Comparison of ENCODE assay signal across 8 mouse cellular contexts in the genomic region with DNA sequence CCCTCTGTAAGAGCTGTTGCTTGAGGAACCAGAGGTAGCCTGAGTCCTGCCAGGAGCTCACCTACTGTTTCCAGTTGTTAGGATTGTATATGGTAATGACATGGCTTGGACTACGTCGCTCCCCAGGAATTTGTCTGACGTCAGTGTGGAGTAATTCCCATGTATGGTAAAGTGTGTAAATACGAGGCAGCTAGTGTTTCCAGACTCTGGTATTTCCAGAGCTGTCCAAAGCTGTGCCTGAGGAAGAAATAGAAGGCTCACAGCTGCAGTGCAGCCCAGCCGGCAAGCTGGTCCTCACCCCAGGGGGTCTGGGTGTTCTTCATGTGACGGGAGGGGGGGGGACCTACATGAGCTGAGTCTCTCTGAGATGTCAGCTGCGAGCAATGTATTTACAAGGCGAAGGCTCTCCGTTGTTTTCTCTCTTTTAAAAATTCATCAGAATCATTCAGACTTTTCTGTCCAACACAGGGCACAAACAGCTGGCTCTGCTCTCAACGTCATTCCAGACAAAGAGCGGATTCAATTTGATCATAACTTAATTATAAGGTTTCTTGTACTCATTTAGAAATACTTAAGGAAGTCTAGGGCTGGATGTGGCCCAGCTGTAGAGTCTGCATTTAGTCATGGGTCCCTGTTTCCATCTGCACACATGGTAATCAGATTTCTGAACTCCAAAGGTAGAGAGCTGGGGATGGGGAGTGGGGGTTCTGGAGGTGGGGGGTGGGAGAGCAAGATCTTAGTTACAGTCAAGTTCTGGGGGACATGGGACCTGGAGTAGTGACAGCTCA. TPM values are rescaled to one million over a fixed set of nuclear protein-coding genes. Genes with fewer than 3 reads are reported as not detected.
DNase-seq lines count a peak whose midpoint lies in the region; ATAC-seq and TF ChIP-seq lines count a peak whose summit lies in the region.

No protein-coding gene starts in this region.

- no peak for DNase-seq in spleen, adult 2 months (ENCODE audit: low read depth in 1 of 2, low spot score in 2 of 2)
- DNase-seq in spleen, postnatal 14 days (ENCODE audit: low spot score in 2 of 2) = no peak
- no peak for DNase-seq in liver, embryonic 13.5 days
- DNase-seq in gastrocnemius, postnatal 36 days = no peak
- DNase-seq in spleen, adult 12 weeks (ENCODE audit: low spot score) = no peak

- peaks cover 10% of the 10 kb centered on the region; the same call in 1 of the 2 replicates for H3K4me1 ChIP-seq in spleen, adult 2 months (ENCODE audit: control insufficient read depth, insufficient read depth, insufficient read length)
- H3K4me1 ChIP-seq in heart, embryonic 15.5 days (replicated peaks) = peaks cover 79% of the 10 kb centered on the region
- H3K4me1 ChIP-seq in liver, embryonic 13.5 days (replicated peaks) = peaks cover 88% of the 10 kb centered on the region
- peaks cover 63% of the 10 kb centered on the region for H3K4me1 ChIP-seq in stomach, embryonic 16.5 days (ENCODE audit: control insufficient read depth, insufficient read depth, low read length)

- H3K9me3 ChIP-seq in heart, embryonic 15.5 days (replicated peaks) = no peaks in the 10 kb centered on the region
- no peaks in the 10 kb centered on the region for H3K9me3 ChIP-seq in liver, embryonic 13.5 days (replicated peaks)
- no peaks in the 10 kb centered on the region for H3K9me3 ChIP-seq in stomach, embryonic 16.5 days (replicated peaks; ENCODE audit: control insufficient read depth, low read length)

- peak overlapping the region; percentile 32 for H3K9ac ChIP-seq in heart, embryonic 15.5 days
- peak overlapping the region; percentile 33; the same call in 1 of the 2 replicates for H3K9ac ChIP-seq in liver, embryonic 13.5 days
- peak overlapping the region; percentile 92 for H3K9ac ChIP-seq in stomach, embryonic 16.5 days (ENCODE audit: low read length)

- H3K36me3 ChIP-seq in spleen, adult 2 months (ENCODE audit: control insufficient read depth, insufficient read depth, low read length) = no peaks in the 10 kb centered on the region
- no peaks in the 10 kb centered on the region for H3K36me3 ChIP-seq in heart, embryonic 15.5 days
- H3K36me3 ChIP-seq in liver, embryonic 13.5 days = no peaks in the 10 kb centered on the region
- no peaks in the 10 kb centered on the region for H3K36me3 ChIP-seq in stomach, embryonic 16.5 days (ENCODE audit: control insufficient read depth, insufficient read depth, low read length)

- H3K4me3 ChIP-seq in spleen, adult 2 months (ENCODE audit: extremely low read depth, insufficient read depth, insufficient read length) = no peak overlapping the region
- peak overlapping the region; percentile 70 for H3K4me3 ChIP-seq in heart, embryonic 15.5 days
- H3K4me3 ChIP-seq in liver, embryonic 13.5 days (replicated peaks) = no peak overlapping the region
- H3K4me3 ChIP-seq in stomach, embryonic 16.5 days (replicated peaks; ENCODE audit: low read length) = peak overlapping the region; percentile 75

- peak; percentile 65 for ATAC-seq in heart, embryonic 15.5 days (replicated peaks; ENCODE audit: insufficient number of reproducible peaks, insufficient read depth, low FRiP score, low read depth)
- ATAC-seq in liver, embryonic 13.5 days (ENCODE audit: low read depth) = no peak
- ATAC-seq in stomach, embryonic 16.5 days (ENCODE audit: insufficient read depth, low FRiP score) = peak; percentile 79
- ATAC-seq in activated CD4-positive, CD25-positive, alpha-beta regulatory T cell, adult 4 months = no peak

- 88% methylated on average over 11 of the region's 11 CpGs for WGBS in spleen, adult 2 months
- 21% methylated on average over 11 of the region's 11 CpGs for WGBS in heart, embryonic 15.5 days
- 61% methylated on average over 11 of the region's 11 CpGs for WGBS in liver, embryonic 13.5 days (ENCODE audit: insufficient replicate concordance)
- WGBS in stomach, embryonic 16.5 days = 14% methylated on average over 11 of the region's 11 CpGs

- intact Hi-C loops in gastrocnemius, postnatal 36 days (cut with DNase I) = no loop called here

- H3K4me2 ChIP-seq in heart, embryonic 15.5 days = peak overlapping the region; percentile 78
- H3K4me2 ChIP-seq in liver, embryonic 13.5 days = peak overlapping the region; percentile 14; the same call in 1 of the 2 replicates
- H3K4me2 ChIP-seq in stomach, embryonic 16.5 days (ENCODE audit: low read depth, low read length) = peak overlapping the region; percentile 81

- H3K27me3 ChIP-seq in spleen, adult 2 months (ENCODE audit: control insufficient read depth, insufficient read depth, low read length) = no peaks in the 10 kb centered on the region
- no peaks in the 10 kb centered on the region for H3K27me3 ChIP-seq in heart, embryonic 15.5 days
- no peaks in the 10 kb centered on the region for H3K27me3 ChIP-seq in liver, embryonic 13.5 days
- no peaks in the 10 kb centered on the region for H3K27me3 ChIP-seq in stomach, embryonic 16.5 days (ENCODE audit: control insufficient read depth, insufficient read depth, low read length)

- H3K27ac ChIP-seq in spleen, adult 2 months (ENCODE audit: insufficient read depth, low read length) = peak overlapping the region; percentile 22
- peak overlapping the region; percentile 93 for H3K27ac ChIP-seq in heart, embryonic 15.5 days
- H3K27ac ChIP-seq in liver, embryonic 13.5 days = no peak overlapping the region; the same call in 1 of the 2 replicates
- peak overlapping the region; percentile 96 for H3K27ac ChIP-seq in stomach, embryonic 16.5 days (ENCODE audit: low read length)

- no peak for TF ChIP-seq CTCF in spleen, adult 2 months (IDR thresholded peaks at IDR 0.05; ENCODE audit: extremely low read depth, insufficient read depth, insufficient read length, insufficient replicate concordance)

- TF ChIP-seq POLR2A in spleen, adult 2 months (IDR thresholded peaks at IDR 0.05; ENCODE audit: low read depth, low read length) = no peak

RNA-seq across cellular contexts. Expression of a gene that starts 12.2 kb away (rescaled TPM):
- polyA plus RNA-seq in spleen, adult 2 months (2012; rRNA removed) = 174 and 192 TPM in 2 replicates
- polyA plus RNA-seq in heart, embryonic 15.5 days (2015; fragmentation: Nextera tagmentation; extraction: Ambion mirVana) = 149 and 169 TPM in 2 replicates
- 33.8 and 36.8 TPM in 2 replicates for polyA plus RNA-seq in liver, embryonic 13.5 days (2015; fragmentation: Nextera tagmentation; extraction: Ambion mirVana)
- 229 and 245 TPM in 2 replicates for polyA plus RNA-seq in stomach, embryonic 16.5 days (2015; fragmentation: Nextera tagmentation; extraction: Ambion mirVana)
- 10 to 100 TPM; 18.1 to 22.8 TPM for total RNA-seq in gastrocnemius, postnatal 36 days (2021)
- 10 to 100 TPM; 14.5 to 35.2 TPM for polyA plus RNA-seq in activated CD4-positive, CD25-positive, alpha-beta regulatory T cell, adult 4 months (2017; shearing (Covaris generic))

RNA-seq across cellular contexts. Expression of a gene that starts 33.8 kb away (rescaled TPM):
- polyA plus RNA-seq in spleen, adult 2 months (2012; rRNA removed) = 17.5 and 18.9 TPM in 2 replicates
- polyA plus RNA-seq in heart, embryonic 15.5 days (2015; fragmentation: Nextera tagmentation; extraction: Ambion mirVana) = 70.5 and 85.0 TPM in 2 replicates
- 5.7 and 7.1 TPM in 2 replicates for polyA plus RNA-seq in liver, embryonic 13.5 days (2015; fragmentation: Nextera tagmentation; extraction: Ambion mirVana)
- polyA plus RNA-seq in stomach, embryonic 16.5 days (2015; fragmentation: Nextera tagmentation; extraction: Ambion mirVana) = 77.4 and 80.5 TPM in 2 replicates
- 100 to 1,000 TPM; 108 to 122 TPM for total RNA-seq in gastrocnemius, postnatal 36 days (2021)
- polyA plus RNA-seq in activated CD4-positive, CD25-positive, alpha-beta regulatory T cell, adult 4 months (2017; shearing (Covaris generic)) = 1 to 10 TPM; 1.9 to 3.8 TPM

RNA-seq across cellular contexts. Expression of a gene that starts 47.1 kb away (rescaled TPM):
- 0.80 and 1.3 TPM in 2 replicates for polyA plus RNA-seq in spleen, adult 2 months (2012; rRNA removed)
- polyA plus RNA-seq in heart, embryonic 15.5 days (2015; fragmentation: Nextera tagmentation; extraction: Ambion mirVana) = 3,693 and 4,133 TPM in 2 replicates
- 9.7 and 12.3 TPM in 2 replicates for polyA plus RNA-seq in liver, embryonic 13.5 days (2015; fragmentation: Nextera tagmentation; extraction: Ambion mirVana)
- 6.2 and 84.9 TPM in 2 replicates for polyA plus RNA-seq in stomach, embryonic 16.5 days (2015; fragmentation: Nextera tagmentation; extraction: Ambion mirVana)
- total RNA-seq in gastrocnemius, postnatal 36 days (2021) = 100 to 1,000 TPM in 1 of 2 experiments, 10 to 100 TPM in 1; 69.4 to 433 TPM
- not detected for polyA plus RNA-seq in activated CD4-positive, CD25-positive, alpha-beta regulatory T cell, adult 4 months (2017; shearing (Covaris generic))

Comparison
In these comparisons a context has a peak if more than half of its experiments do, and no peak if none do; other contexts are left out.
1. H3K4me3 ChIP-seq: peak in heart, embryonic 15.5 days (single experiment) and stomach, embryonic 16.5 days (single experiment); none in spleen, adult 2 months (single experiment) and liver, embryonic 13.5 days (single experiment).
2. ATAC-seq: peak in heart, embryonic 15.5 days (single experiment) and stomach, embryonic 16.5 days (single experiment); none in liver, embryonic 13.5 days (single experiment) and activated CD4-positive, CD25-positive, alpha-beta regulatory T cell, adult 4 months (single experiment).
3. H3K4me2 ChIP-seq: peak in every context shown above with its lines; median percentile 81 in stomach, embryonic 16.5 days; 78 in heart, embryonic 15.5 days; 14 in liver, embryonic 13.5 days.
4. H3K9ac ChIP-seq: peak in every context shown above with its lines; median percentile 92 in stomach, embryonic 16.5 days; 33 in liver, embryonic 13.5 days; 32 in heart, embryonic 15.5 days.
5. RNA of a gene that starts 47.1 kb away (polyA plus RNA-seq): 3,693 to 4,133 TPM in heart, embryonic 15.5 days; 6.2 to 84.9 TPM in stomach, embryonic 16.5 days, 9.7 to 12.3 TPM in liver, embryonic 13.5 days, 0.80 to 1.3 TPM in spleen, adult 2 months and not detected in activated CD4-positive, CD25-positive, alpha-beta regulatory T cell, adult 4 months; every median in the first group is over 10 times any median in the second.